Mouse (Mus musculus) cortical plate, adult 2 months (tissue): ENCODE data around the gene Gm12166.

ENCODE experiments used
- CTCF ChIP-seq: fragments of 200-500 bp; IDR thresholded peaks from 2 replicates; pipeline ENCODE4 v1.5.1; 2011; ENCODE audit warnings: mild to moderate bottlenecking, control low read depth, low read length; ENCODE audit not compliant: insufficient read depth; ENCODE audit errors: extremely low read depth
- POLR2A ChIP-seq: fragments of 200-500 bp; IDR thresholded peaks from 2 replicates; pipeline ENCODE4 v1.6.1; 2011; ENCODE audit warnings: mild to moderate bottlenecking, low read length, control low read depth; ENCODE audit not compliant: insufficient read depth; ENCODE audit errors: extremely low read depth

GRCm38 (mm10) chr11:46058011-46058410, 5.9 kb upstream of the Gm12166 start:
- TF ChIP-seq CTCF, result no peak
- no peak for TF ChIP-seq POLR2A
